Mouse (Mus musculus): ENCODE results near the gene Bckdk. TPM values are rescaled to one million over a fixed set of nuclear protein-coding genes. Genes with fewer than 3 reads are reported as not detected.
"Not testable (repeated sequence)": the region's sequence is repeated elsewhere in the genome, so short reads cannot be mapped to it uniquely, and the experiment has no call there.

The Bckdk gene
- total RNA-seq, 2 experiments from 2014 or later, result 45.9 to 48.6 TPM

DNA sequence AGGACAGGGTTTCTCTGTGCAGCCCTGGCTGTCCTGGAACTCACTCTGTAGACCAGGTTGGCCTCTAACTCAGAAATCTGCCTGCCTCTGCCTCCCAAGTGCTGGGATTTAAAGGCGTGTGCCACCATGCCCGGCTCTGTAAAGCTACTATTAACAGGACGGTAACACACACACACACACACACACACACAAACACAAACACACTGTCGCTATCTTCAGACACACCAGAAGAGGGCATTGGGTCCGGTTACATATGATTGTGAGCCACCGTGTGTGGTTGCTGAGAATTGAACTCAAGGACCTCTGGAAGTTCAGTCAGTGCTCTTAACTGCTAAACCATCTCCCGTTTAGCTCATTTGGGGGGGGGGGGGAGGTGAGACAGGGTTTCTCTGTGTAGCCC lies 8.0 kb upstream of the Bckdk start:
- DNase-seq (ENCODE audit: low spot score in 2 of 2), result not testable (repeated sequence)

- DNase-seq (ENCODE audit: low spot score in 2 of 2), result peak; percentile 68 to 72
Observed at GRCm38 (mm10) chr7:127896384-127896783, 7.5 kb upstream of the Bckdk start.

GRCm38 (mm10) chr7:127897542-127897941 lies 6.3 kb upstream of the Bckdk start:
- no peak for DNase-seq (ENCODE audit: low spot score in 2 of 2)

- no peak for DNase-seq (ENCODE audit: low spot score in 2 of 2)
Observed at GRCm38 (mm10) chr7:127898179-127898956, 5.5 kb upstream of the Bckdk start.

GRCm38 (mm10) chr7:127899997-127900396 lies 3.9 kb upstream of the Bckdk start:
- no peak for DNase-seq (ENCODE audit: low spot score in 2 of 2)

- no peak for DNase-seq (ENCODE audit: low spot score in 2 of 2)
Observed at GRCm38 (mm10) chr7:127901772-127902171, 2.1 kb upstream of the Bckdk start.

- no peak for DNase-seq (ENCODE audit: low spot score in 2 of 2)
Observed at GRCm38 (mm10) chr7:127907939-127908338, 4.1 kb downstream of the Bckdk start.

DNA sequence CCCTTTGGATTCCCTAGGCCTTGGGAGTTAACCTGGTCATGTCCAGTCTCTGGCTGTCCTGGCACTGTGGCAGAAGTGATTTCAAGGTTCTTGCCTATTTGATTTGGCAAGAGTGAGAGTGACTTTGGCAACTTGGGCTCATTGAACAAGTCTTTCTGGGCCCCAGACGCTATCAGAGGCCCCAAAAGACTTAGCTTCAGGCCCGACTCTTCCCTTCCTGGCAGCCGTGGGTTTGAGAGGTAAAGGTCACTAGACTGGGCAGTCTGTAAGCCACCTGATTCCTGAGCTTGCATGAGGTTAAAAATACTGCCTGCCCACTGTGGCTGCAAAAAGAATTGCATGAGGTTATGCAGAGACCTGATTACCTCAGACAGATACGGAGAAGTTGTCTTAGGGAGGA lies 4.8 kb downstream of the Bckdk start:
- DNase-seq (ENCODE audit: low spot score in 2 of 2), result no peak

- DNase-seq (ENCODE audit: low spot score in 2 of 2), result peak; percentile 78 to 82
Observed at GRCm38 (mm10) chr7:127912190-127912871, 8.4 kb downstream of the Bckdk start, which contains the start of gene Kat8. Gene Kat8 (plus strand): TSS chr7:127912516.

- no peak for DNase-seq (ENCODE audit: low spot score in 2 of 2)
Observed at GRCm38 (mm10) chr7:127912938-127913337, 9.1 kb downstream of the Bckdk start.

DNA sequence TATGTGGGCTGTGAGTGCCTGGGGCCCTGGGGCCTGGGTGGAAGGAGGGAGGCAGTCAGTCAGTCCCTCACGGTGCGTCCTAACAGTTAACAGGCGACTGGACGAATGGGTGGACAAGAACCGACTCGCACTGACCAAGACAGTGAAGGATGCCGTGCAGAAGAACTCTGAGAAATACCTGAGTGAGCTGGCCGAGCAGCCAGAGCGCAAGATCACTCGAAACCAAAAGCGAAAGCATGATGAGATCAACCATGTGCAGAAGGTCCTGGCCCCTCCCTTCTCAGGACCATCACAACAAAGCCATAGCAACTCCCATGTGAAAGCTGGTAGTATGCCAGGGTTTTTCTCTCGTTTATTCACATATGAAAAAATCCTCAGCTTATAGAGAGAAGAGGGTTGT lies 11.4 kb downstream of the Bckdk start:
- no peak for DNase-seq (ENCODE audit: low spot score in 2 of 2)

DNA sequence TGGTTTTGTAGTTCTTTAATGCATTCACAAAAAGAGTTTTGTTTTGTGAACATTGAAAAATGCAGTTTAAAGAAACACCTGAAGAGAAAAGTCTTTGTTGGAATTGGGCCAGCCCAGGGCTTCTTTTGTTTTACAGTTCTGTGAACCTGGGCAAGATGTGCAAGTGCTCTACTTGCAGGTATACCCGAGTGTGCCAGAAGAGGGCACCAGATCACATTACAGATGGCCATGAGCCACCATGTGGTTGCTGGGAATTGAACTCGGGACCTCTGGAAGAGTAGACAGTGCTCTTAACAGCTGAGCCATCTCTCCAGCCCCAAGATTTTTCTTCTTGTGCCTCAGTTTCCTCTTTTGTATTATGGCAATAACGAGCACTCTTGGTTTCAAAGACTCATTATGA lies 14.3 kb downstream of the Bckdk start:
- DNase-seq (ENCODE audit: low spot score in 2 of 2), result no peak

- DNase-seq (ENCODE audit: low spot score in 2 of 2), result peak in 1 of 2 experiments; percentile 38
Observed at GRCm38 (mm10) chr7:127919290-127919689, 15.4 kb downstream of the Bckdk start.

- no peak for DNase-seq (ENCODE audit: low spot score in 2 of 2)
Observed at GRCm38 (mm10) chr7:127921516-127921915, 17.6 kb downstream of the Bckdk start.

GRCm38 (mm10) chr7:127922451-127923275 lies 18.8 kb downstream of the Bckdk start:
- no peak for DNase-seq (ENCODE audit: low spot score in 2 of 2)

GRCm38 (mm10) chr7:127923714-127924113 lies 19.8 kb downstream of the Bckdk start:
- DNase-seq (ENCODE audit: low spot score in 2 of 2), result no peak

- DNase-seq (ENCODE audit: low spot score in 2 of 2), result no peak
Observed at GRCm38 (mm10) chr7:127925252-127925651, 21.4 kb downstream of the Bckdk start.

DNA sequence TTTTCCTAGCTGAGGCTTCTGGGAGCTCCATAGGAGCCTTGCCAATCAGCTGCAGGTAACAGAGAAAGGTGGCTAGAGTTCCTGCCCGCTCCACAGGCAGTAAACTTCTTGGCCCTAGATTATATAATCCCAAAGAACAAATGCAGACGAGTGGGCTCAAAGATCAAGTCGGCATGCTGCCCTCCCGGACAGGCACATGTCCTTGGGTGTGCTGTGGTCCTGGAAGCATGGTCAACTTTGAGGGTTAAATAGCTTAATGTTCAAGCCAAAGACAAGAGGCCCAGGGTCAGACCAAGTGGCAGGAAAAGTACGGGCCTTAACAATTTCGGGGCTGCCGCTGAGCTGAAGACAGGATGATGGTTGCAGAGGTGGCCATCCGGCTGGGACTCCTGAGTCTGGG lies 22.2 kb downstream of the Bckdk start:
- DNase-seq (ENCODE audit: low spot score in 2 of 2), result no peak

GRCm38 (mm10) chr7:127926846-127927245 lies 23.0 kb downstream of the Bckdk start:
- DNase-seq (ENCODE audit: low spot score in 2 of 2), result no peak

GRCm38 (mm10) chr7:127927726-127928125 lies 23.8 kb downstream of the Bckdk start:
- DNase-seq (ENCODE audit: low spot score in 2 of 2), result no peak

GRCm38 (mm10) chr7:127928596-127928995 lies 24.7 kb downstream of the Bckdk start:
- DNase-seq (ENCODE audit: low spot score in 2 of 2), result no peak

DNA sequence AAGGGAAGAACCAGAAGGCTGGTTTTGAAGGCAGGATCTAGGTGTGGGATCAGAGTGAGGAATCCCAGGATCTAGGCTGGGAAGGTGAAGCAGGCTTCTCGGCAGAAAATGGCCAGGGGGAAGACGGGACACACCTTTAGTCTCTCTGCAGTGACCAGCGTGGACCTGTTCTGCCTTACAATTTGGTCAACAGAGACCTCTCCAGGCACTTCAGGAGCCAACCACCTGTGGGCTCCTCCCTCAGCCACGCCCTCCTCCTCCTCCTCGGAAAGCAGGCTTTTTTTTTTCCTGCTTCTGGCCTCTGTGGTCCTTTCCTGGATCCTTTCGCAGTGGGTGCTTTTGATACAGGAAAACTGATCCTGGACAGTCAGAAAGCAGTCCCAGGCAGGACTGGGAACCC lies 26.0 kb downstream of the Bckdk start, which contains the start of gene Prss8:
Gene Prss8 (minus strand): TSS at position 182 of the 400 bp plus-strand sequence.
- DNase-seq (ENCODE audit: low spot score in 2 of 2), result no peak

All from layer of hippocampus, postnatal 10 days (tissue).